Mouse (Mus musculus): ENCODE measurements around the gene Sacs.

Sacs gene

DNA sequence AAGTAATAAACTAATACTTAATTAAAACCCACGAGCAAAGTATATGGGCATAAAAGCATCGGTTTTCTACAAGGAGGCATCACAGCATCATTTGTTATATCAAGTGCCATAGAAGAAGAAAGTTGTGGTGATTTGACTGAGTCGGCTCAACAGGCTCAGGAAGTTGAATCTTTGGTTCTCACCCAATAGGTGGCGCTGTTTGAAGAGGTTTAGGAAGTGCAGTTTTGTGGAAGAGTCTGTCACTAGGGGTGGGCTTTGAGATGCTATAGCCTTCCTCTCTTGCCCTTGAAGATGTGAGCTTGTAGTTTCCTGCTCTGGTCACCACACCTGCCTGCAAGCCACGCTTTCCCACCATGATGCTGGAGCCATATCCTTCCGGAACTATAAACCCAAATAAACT, 104.4 kb downstream of the Sacs start:
- no peak for DNase-seq

DNA sequence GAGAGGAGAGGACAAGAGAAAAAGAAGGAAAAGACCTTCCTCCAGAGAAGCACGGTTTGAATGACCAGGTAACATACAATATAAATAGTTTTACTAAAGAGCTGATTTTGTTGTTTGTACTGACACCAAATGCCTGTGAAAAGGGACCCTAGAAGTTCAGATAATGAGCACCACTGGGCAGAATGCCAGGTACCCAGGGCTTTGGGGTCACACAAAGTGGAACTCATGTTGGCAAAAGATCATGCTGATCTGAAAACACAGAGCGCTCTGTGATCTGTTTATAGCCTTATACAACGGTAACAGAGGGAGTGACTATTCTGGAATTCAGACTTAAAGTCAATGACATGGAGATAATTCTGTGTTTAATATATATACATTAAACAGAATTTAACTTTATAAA, 108.2 kb downstream of the Sacs start:
- DNase-seq: no peak

DNA sequence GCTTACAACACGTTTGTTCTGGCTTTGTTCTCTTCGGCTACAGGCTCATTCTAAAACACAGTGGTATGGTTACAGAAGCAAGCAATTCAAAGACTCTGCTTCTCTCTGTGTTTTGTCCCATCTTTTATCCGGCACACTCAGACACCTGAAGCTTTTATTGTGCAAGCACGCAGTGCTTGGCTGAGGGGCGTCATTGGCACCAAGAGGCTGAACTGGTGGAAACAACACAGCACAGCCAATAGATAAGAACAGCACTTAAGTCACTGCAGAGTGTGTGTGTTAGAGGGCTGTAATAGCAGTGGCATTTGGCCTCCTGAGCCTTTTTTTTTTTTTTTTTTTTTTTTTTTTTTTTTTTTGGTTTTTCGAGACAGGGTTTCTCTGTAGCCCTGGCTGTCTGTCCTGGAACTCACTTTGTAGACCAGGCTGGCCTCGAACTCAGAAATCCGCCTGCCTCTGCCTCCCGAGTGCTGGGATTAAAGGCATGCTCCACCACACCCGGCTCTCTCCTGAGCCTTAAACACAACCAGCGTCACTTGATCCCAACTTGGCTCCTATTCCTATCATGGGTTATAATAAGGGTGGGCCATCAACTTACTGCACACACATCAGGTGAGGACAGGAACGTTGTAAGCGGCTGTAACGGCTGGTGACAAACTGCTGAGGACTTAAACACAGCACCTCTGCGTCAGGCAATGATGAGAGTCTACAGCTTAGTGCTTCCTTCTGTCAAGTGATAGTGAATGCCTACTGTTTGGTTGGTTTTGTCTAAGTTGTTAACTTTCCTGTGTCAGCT, 114.5 kb downstream of the Sacs start:
- DNase-seq: no peak

DNA sequence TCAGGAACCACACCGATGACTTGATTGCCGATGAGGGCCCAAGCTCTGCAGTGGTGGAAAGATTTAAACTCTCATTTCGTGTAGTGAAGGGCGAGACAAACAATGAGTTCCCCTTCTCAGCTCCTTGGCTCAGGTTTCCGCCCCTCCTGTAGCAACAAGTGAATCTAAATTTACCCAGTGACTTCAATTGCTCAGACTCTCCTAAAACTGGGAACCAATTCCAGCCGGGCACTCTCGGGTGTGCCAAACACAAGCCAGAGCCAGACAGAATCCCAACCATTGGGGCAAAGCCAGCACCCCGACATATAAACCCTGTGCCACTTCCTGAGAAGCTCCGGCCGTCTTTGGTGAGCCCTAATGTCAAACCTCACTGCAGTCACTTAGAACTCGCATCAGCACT, 120.1 kb downstream of the Sacs start, which contains the start of gene Sgcg:
Gene Sgcg (minus strand): TSS at position 139 of the 400 bp plus-strand sequence.
- DNase-seq: no peak

DNA sequence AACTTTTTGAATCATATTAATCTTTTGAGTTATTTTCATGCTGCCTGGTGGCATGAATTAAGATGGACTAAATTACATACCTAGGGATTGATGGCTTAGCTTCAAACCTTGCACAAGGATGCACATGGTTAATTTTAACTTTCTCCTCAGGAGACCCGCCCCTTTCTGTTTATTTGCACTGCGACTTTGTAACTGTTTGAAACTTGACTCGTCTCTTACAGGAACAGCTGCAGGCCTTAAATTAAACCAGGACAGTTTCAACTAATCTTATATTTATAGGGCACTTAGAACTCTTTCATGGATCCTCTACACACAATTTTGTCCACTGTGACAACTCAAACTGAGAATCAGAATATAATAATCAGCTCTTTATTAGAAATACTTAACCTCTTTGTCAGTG, 120.8 kb downstream of the Sacs start:
- no peak for DNase-seq

DNA sequence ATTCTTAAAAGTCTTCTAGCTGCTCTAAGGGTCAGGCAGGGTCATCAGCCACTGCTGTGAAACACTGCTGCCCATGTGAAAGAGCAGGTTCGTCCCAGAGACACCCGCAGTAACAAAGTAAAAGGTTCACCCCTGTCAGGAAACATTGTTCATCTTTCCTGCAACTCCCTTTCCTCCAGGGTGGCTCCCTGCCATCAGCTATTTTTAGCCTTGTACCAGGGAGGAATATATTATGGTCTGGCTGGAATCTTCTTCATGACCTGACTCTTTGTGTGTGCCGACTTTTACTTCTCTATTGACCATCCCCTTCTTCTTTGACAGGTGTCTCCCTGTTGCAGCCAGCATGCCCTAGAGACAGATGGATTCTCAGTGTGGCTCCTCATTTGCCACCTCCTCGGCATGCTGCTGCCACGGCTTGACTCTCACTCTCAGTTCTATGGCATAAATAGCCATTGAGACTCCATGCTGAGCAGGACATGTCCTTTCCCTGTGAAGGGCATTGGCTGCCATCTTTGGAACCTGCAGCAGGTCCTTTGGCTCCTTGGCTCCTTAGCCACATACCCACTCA, 129.7 kb downstream of the Sacs start:
- peak; percentile 80 for DNase-seq

DNA sequence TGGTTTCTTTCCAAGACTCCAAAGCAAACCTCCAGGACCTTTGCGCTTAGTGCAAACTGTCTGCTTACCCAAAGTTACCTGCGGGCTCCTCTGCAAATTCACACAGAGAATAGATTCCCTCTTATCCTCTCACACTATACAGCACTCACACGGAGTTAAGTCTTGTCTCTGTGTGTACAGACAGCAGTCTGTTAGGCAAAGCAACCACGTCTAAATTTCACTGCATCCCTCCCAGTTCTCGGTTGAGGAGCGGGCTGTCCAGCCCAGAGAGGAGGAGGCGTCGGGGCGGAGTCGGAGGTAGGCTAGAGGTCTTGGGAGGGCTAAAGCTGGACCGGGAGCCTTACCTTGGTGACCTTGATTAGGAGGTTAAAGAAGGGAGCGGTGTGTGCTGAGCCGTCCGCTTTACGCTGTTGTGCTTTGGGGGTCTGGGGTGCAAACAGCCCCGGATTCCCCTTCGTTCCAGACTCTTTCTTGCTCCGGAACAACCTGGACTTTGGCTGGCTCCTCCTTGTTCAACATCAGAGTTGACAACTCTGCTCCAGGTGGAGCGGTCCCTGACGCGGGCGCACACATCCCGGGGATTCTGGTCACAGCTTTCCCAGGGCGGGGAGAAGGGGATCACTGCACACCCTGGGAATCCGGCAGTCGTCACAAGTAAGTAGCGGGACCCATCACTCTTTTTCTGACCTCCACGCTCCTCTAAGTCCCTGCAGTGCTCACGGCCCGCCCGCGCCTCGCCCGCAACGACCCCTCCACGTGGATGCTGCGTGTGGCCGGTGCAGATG, 136.3 kb downstream of the Sacs start:
- DNase-seq: no peak

DNA sequence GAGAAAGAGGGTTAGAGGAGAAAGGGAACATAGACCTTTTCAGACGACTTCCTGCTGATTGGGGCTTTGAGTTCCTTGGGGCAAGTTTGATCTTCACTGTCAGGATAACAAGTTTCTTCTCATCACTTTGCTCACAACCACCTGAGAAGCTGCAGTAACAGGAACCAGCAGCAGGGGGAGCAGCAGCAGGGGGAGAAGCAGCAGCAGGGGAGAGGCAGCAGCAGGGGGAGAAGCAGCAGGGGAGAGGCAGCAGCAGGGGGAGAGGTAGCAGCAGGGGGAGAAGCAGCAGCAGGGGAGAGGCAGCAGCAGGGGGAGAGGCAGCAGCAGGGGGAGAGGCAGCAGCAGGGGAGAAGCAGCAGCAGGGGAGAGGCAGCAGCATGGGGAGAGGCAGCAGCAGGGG, 139.0 kb downstream of the Sacs start:
- no peak for DNase-seq

DNA sequence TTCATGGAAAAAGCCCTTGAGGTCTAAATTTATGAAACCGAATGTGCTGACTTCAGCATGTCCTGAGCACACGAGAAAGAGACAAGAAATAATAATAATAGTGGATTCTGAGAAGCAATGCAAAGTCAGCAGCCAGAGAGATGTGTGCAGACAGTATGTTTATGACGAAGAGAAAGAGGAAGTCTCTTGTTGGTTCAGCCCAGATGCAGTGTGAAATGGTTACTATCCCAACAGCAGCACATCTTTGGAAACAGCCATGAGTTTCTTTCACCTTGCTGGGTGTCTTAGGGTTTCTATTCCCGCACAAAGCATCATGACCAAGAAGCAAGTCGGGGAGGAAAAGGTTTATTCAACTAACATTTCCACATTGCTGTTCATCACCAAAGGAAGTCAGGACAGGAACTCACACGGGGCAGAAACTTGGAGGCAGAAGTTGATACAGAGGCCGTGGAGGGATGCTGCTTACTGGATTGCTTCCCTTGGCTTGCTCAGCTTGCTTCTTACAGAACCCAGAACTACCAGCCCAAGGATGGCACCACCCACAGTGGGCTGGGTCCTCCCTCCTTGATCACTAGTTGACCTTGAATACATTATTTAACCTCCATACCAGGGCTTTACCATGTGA, 140.5 kb downstream of the Sacs start:
- no peak for DNase-seq

DNA sequence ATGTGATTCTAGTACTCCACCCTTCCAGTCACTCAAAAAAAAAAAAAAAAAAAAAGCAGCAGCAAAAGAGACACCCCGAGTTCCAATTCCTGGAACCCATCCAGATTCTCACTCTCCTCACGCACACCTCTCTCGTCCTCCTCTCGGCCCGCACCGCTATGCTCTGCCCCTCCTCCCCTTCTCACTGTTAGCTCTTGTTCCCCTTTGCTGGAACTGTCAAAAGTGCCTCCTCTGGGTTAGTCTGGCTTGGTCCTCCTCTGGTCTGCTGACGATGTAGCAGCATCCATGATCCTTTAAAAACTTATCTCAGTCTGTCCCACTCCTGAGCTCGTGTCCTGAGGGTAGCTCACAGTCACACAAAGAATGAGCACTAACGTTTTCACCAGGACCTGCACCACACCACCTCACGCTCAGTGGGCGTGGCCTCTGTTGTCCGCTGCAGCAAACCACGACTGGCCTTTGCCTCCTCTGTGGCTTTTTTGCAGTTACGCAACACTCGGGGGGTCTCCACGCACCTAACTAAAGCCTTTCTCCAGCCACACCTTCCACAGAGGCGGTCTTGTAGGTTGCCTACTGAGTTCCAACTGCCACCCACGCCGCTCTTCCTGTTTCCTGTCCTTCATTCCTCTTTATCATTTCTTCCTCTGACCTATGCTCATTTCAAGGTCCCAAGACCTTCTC, 150.5 kb downstream of the Sacs start:
- no peak for DNase-seq

Measured in cerebellum, adult 9-10 months (tissue).